Mouse (Mus musculus) spleen, adult 2 months (tissue): Measurements from ENCODE around the gene Ndufa13.

Source experiments
- CTCF ChIP-seq: fragments of 200-500 bp; IDR thresholded peaks from 2 replicates; pipeline ENCODE4 v1.5.1; 2011; ENCODE audit warnings: mild to moderate bottlenecking, inconsistent platforms; ENCODE audit not compliant: insufficient read depth, insufficient read length, insufficient replicate concordance; ENCODE audit errors: extremely low read depth
- POLR2A ChIP-seq: fragments of 200-500 bp; IDR thresholded peaks from 2 replicates; pipeline ENCODE4 v1.6.1; 2011; ENCODE audit warnings: low read depth, low read length, inconsistent platforms

DNA sequence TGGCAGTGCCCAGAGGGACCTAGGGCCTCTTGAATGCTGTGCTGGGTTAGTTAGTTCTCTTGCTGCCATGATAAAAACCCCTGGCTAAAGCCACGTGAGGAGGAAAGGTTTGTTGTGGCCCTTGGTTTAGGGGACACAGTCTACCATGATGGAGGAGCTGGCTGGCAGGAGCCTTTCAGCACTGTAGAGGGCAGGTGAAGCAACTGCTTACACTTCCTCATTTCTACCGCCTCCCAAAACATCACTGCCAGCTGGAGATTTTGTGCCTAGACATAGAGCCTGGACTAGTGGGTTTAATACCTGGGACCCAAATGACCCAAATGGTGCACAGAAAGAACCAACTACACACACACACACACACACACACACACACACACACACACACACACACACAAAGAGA is 41.1 kb downstream of the Ndufa13 start:
- TF ChIP-seq CTCF, result no peak
- no peak for TF ChIP-seq POLR2A
